Mouse (Mus musculus) gastrocnemius, postnatal 10 days (tissue): ENCODE results near the gene Crx. TPM values are rescaled to one million over a fixed set of nuclear protein-coding genes. Genes with fewer than 3 reads are reported as not detected.

ENCODE experiments used
- DNase-seq: peaks from one replicate; pipeline ENCODE4 v3.0.0; 2021; ENCODE audit warnings: mixed read lengths
- total RNA-seq, 2 experiments: library from RNA; stranded (reverse); gene quantifications; 2 replicates each; pipeline ENCODE4 v1.2.3; 2021

Gene Crx
- total RNA-seq, 2 experiments from 2014 or later: not detected

- DNase-seq: no peak
These were observed 20.1 kb downstream of the Crx start for GRCm38 (mm10) chr7:15859657-15860056.

GRCm38 (mm10) chr7:15839578-15839977 is 40.2 kb downstream of the Crx start, which contains the start of gene Obox6:
Obox6 (minus strand) TSS chr7:15839678.
- no peak for DNase-seq

Other genes starting within 250 kb of the Crx start
- not detected for gene Obox3, start 240.1 kb downstream of the Crx start, total RNA-seq
- not detected for gene Obox5, start 129.8 kb downstream of the Crx start, total RNA-seq
- not detected for gene Obox6, start 40.3 kb downstream of the Crx start, total RNA-seq
- not detected for gene Crxos, start 2.6 kb upstream of the Crx start, total RNA-seq
- gene Selenow, start 42.4 kb upstream of the Crx start, total RNA-seq: 100 to 1,000 TPM; 672 to 685 TPM
- gene Nop53, start 66.1 kb upstream of the Crx start, total RNA-seq: 100 to 1,000 TPM; 135 to 141 TPM
- gene Ehd2, start 87.6 kb upstream of the Crx start, total RNA-seq: 100 to 1,000 TPM; 110 to 126 TPM
- 10 to 100 TPM in 1 of 2 experiments, 1 to 10 TPM in 1; 8.2 to 11.5 TPM for gene Bicra, start 168.0 kb upstream of the Crx start, total RNA-seq
- not detected for gene Zfp541, start 181.8 kb upstream of the Crx start, total RNA-seq
- gene Napa, start 218.5 kb upstream of the Crx start, total RNA-seq: 100 to 1,000 TPM; 123 to 145 TPM
- 10 to 100 TPM; 12.0 to 13.1 TPM for gene Kptn, start 239.9 kb upstream of the Crx start, total RNA-seq
- under 1 TPM; 0.75 to 0.86 TPM for gene Slc8a2, start 249.9 kb upstream of the Crx start, total RNA-seq